Mouse (Mus musculus) kidney, postnatal 0 days (tissue): ENCODE results near the gene Cacna2d4. TPM values are rescaled to one million over a fixed set of nuclear protein-coding genes. Genes with fewer than 3 reads are reported as not detected.
A peak's percentile ranks its signal among the peaks of the same experiment; 100 is the strongest.

Source experiments
- ATAC-seq: fragments of 200-750 bp; cut with Nextera tagmentation; replicated peaks from 2 replicates; pipeline ENCODE4 v1.8.0; 2017; ENCODE audit warnings: low read depth, moderate number of reproducible peaks, moderate TSS enrichment, moderate library complexity; ENCODE audit not compliant: low FRiP score
- DNase-seq: peaks from one replicate; pipeline ENCODE4 v3.0.0-alpha.2; 2016; ENCODE audit warnings: low spot score
- H3K27ac ChIP-seq: fragments of 300-500 bp; sonication (generic); 2 replicates; pipeline ENCODE4 v1.5.1; 2014; ENCODE audit warnings: mild to moderate bottlenecking
- H3K27me3 ChIP-seq: fragments of 300-500 bp; sonication (generic); 2 replicates; pipeline ENCODE4 v1.6.1; 2014; ENCODE audit warnings: low read length, mixed read lengths; ENCODE audit not compliant: insufficient read depth
- H3K36me3 ChIP-seq: fragments of 300-500 bp; sonication (generic); 2 replicates; pipeline ENCODE4 v1.6.1; 2014; ENCODE audit warnings: low read length, mixed read lengths; ENCODE audit not compliant: insufficient read depth
- H3K4me1 ChIP-seq: fragments of 300-500 bp; sonication (generic); replicated peaks from 2 replicates; pipeline ENCODE4 v1.6.1; 2014; ENCODE audit warnings: antibody characterized with exemption, low read length, mixed read lengths; ENCODE audit not compliant: insufficient read depth
- H3K4me2 ChIP-seq: fragments of 300-500 bp; sonication (generic); 2 replicates; pipeline ENCODE4 v1.6.1; 2014; ENCODE audit warnings: mild to moderate bottlenecking, low read length, moderate library complexity, mixed read lengths
- H3K4me3 ChIP-seq: fragments of 300-500 bp; sonication (generic); replicated peaks from 2 replicates; pipeline ENCODE4 v1.5.1; 2014; ENCODE audit warnings: low read depth, low read length
- H3K9ac ChIP-seq: fragments of 300-500 bp; sonication (generic); 2 replicates; pipeline ENCODE4 v1.6.1; 2014; ENCODE audit warnings: low read depth, low read length
- H3K9me3 ChIP-seq: fragments of 300-500 bp; sonication (generic); replicated peaks from 2 replicates; pipeline ENCODE4 v1.6.1; 2016; ENCODE audit warnings: low read length, inconsistent platforms, mixed read lengths
- CTCF ChIP-seq: IDR thresholded peaks from 2 replicates; pipeline ENCODE4 v1.5.1; 2016; ENCODE audit warnings: antibody characterized with exemption, low read depth, mild to moderate bottlenecking, moderate library complexity
- WGBS: fragments of 180-500 bp; shearing (Covaris S2); extraction: QIAGEN DNeasy Blood & Tissue Kit; methylation state at CpG from one replicate; pipeline ENCODE4 v1.1.7; 2014; 5-methylcytosine and 5-hydroxymethylcytosine counted together
- polyA plus RNA-seq: library from polyadenylated mRNA; unstranded; fragments of >200 nt; fragmentation: Nextera tagmentation; extraction: Ambion mirVana; gene quantifications from 2 replicates; pipeline ENCODE4 v1.2.1, GENCODE M21; 2015

Gene Cacna2d4
- polyA plus RNA-seq, 1 experiment from 2014 or later, result not detected

- 62% methylated on average over 14 of the region's 14 CpGs for WGBS
- no peak overlapping the region for H3K4me3 ChIP-seq
- no peaks in the 10 kb centered on the region for H3K9me3 ChIP-seq
- DNase-seq, result no peak
- H3K4me1 ChIP-seq, result no peaks in the 10 kb centered on the region
- no peak overlapping the region for H3K9ac ChIP-seq
- ATAC-seq, result no peak; the same call in 1 of the 2 replicates
- no peak for TF ChIP-seq CTCF
- no peak overlapping the region for H3K27ac ChIP-seq
- H3K4me2 ChIP-seq, result no peak overlapping the region
- H3K36me3 ChIP-seq, result no peaks in the 10 kb centered on the region
- H3K27me3 ChIP-seq, result no peaks in the 10 kb centered on the region; the same call in 1 of the 2 replicates
Observed at GRCm38 (mm10) chr6:119313588-119314375, 77.5 kb downstream of the Cacna2d4 start.

GRCm38 (mm10) chr6:119314751-119315476 lies 78.6 kb downstream of the Cacna2d4 start:
- ATAC-seq, result no peak
- Histone ChIP-seq H3K27me3 (no peaks in the 10 kb centered on the region), H3K9ac (no peak overlapping the region), H3K27ac (no peak overlapping the region), H3K4me2 (no peak overlapping the region), H3K9me3 (no peaks in the 10 kb centered on the region), H3K4me3 (no peak overlapping the region), H3K36me3 (no peaks in the 10 kb centered on the region), H3K4me1 (no peaks in the 10 kb centered on the region)
- no peak for DNase-seq
- 43% methylated on average over 7 of the region's 7 CpGs for WGBS
- no peak for TF ChIP-seq CTCF

- no peaks in the 10 kb centered on the region for H3K9me3 ChIP-seq
- no peak for DNase-seq
- no peaks in the 10 kb centered on the region for H3K4me1 ChIP-seq
- no peak overlapping the region for H3K4me2 ChIP-seq
- WGBS, result 85% methylated on average over 9 of the region's 9 CpGs
- no peak overlapping the region for H3K27ac ChIP-seq
- H3K9ac ChIP-seq, result no peak overlapping the region
- H3K36me3 ChIP-seq, result no peaks in the 10 kb centered on the region
- ATAC-seq, result no peak
- H3K4me3 ChIP-seq, result no peak overlapping the region
- H3K27me3 ChIP-seq, result no peaks in the 10 kb centered on the region
- TF ChIP-seq CTCF, result no peak
Observed at GRCm38 (mm10) chr6:119318732-119319131, 82.4 kb downstream of the Cacna2d4 start.

GRCm38 (mm10) chr6:119319358-119319757 lies 83.0 kb downstream of the Cacna2d4 start:
- H3K36me3 ChIP-seq, result no peaks in the 10 kb centered on the region
- peak; percentile 28; the same call in 1 of the 2 replicates for TF ChIP-seq CTCF
- no peaks in the 10 kb centered on the region for H3K9me3 ChIP-seq
- DNase-seq (no peak), ATAC-seq (no peak)
- H3K27ac ChIP-seq, result no peak overlapping the region
- no peak overlapping the region for H3K9ac ChIP-seq
- H3K27me3 ChIP-seq, result no peaks in the 10 kb centered on the region
- no peak overlapping the region for H3K4me3 ChIP-seq
- no peaks in the 10 kb centered on the region for H3K4me1 ChIP-seq
- whole genome bisulfite sequencing, result 82% methylated on average over 2 of the region's 2 CpGs
- H3K4me2 ChIP-seq, result no peak overlapping the region

GRCm38 (mm10) chr6:119320481-119320880 lies 84.2 kb downstream of the Cacna2d4 start:
- DNase-seq (peak; percentile 78), ATAC-seq (no peak)
- Histone ChIP-seq H3K4me2 (no peak overlapping the region), H3K36me3 (no peaks in the 10 kb centered on the region), H3K9me3 (no peaks in the 10 kb centered on the region), H3K27me3 (no peaks in the 10 kb centered on the region), H3K9ac (no peak overlapping the region), H3K4me3 (no peak overlapping the region), H3K4me1 (no peaks in the 10 kb centered on the region), H3K27ac (no peak overlapping the region)
- TF ChIP-seq CTCF, result no peak
- 28% methylated on average over 16 of the region's 16 CpGs for WGBS

- 61% methylated on average over 7 of the region's 7 CpGs for WGBS
- no peak for TF ChIP-seq CTCF
- no peaks in the 10 kb centered on the region for H3K36me3 ChIP-seq
Observed at GRCm38 (mm10) chr6:119321752-119322151, 85.4 kb downstream of the Cacna2d4 start.

More at GRCm38 (mm10) chr6:119321752-119322151, 85.4 kb downstream of the Cacna2d4 start:
- no peaks in the 10 kb centered on the region for H3K27me3 ChIP-seq
- no peak overlapping the region for H3K4me2 ChIP-seq
- H3K9ac ChIP-seq, result no peak overlapping the region
- H3K4me3 ChIP-seq, result no peak overlapping the region
- ATAC-seq (no peak), DNase-seq (no peak)
- no peak overlapping the region for H3K27ac ChIP-seq
- no peaks in the 10 kb centered on the region for H3K4me1 ChIP-seq
- no peaks in the 10 kb centered on the region for H3K9me3 ChIP-seq
